In genomic region chr9:98424725-98425210, GRCm38 (mm10) we compare ENCODE assay signal across 8 mouse cellular contexts. TPM values are rescaled to one million over a fixed set of nuclear protein-coding genes. Genes with fewer than 3 reads are reported as not detected.
A peak's percentile ranks its signal among the peaks of the same experiment; 100 is the strongest.
DNase-seq lines count a peak whose midpoint lies in the region; ATAC-seq and TF ChIP-seq lines count a peak whose summit lies in the region.

No protein-coding gene starts in this region.

- peak overlapping the region; percentile 70 for H3K4me3 ChIP-seq in gastrocnemius, adult 2 months
- peak overlapping the region; percentile 50 for H3K4me3 ChIP-seq in hindbrain, embryonic 15.5 days
- H3K4me3 ChIP-seq in liver, embryonic 12.5 days, result peak overlapping the region; percentile 57

- H3K27me3 ChIP-seq in hindbrain, embryonic 15.5 days, result 0 out of 2 replicates have a peak, but pooled peaks cover 10% of the 10 kb centered on the region
- peaks cover 51% of the 10 kb centered on the region for H3K27me3 ChIP-seq in liver, embryonic 12.5 days (replicated peaks)

- H3K9me3 ChIP-seq in hindbrain, embryonic 15.5 days, result no peaks in the 10 kb centered on the region
- H3K9me3 ChIP-seq in liver, embryonic 12.5 days (replicated peaks), result no peaks in the 10 kb centered on the region

- peak; percentile 6 to 8 for DNase-seq in B cell, adult 2 months
- DNase-seq in adrenal gland, postnatal 25 days, result peak; percentile 32
- peak; percentile 58 for DNase-seq in gastrocnemius, adult 2 months
- DNase-seq in neural tube, embryonic 10.5 days (ENCODE audit: extremely low spot score, low spot score), result peak; percentile 85
- no peak for DNase-seq in frontal cortex, adult 2 months (ENCODE audit: extremely low spot score in 1 of 2, low spot score in 1 of 2)

- no peak; the same call in 1 of the 2 replicates for ATAC-seq in hindbrain, embryonic 15.5 days (ENCODE audit: low FRiP score, low read depth)
- peak; percentile 33; the same call in 1 of the 2 replicates for ATAC-seq in liver, embryonic 12.5 days
- no peak for ATAC-seq in erythroid progenitor cell, adult 5-6 weeks (replicated peaks; ENCODE audit: low FRiP score, poor library complexity, severe bottlenecking)

- H3K27ac ChIP-seq in gastrocnemius, adult 2 months, result peak overlapping the region; percentile 66
- H3K27ac ChIP-seq in hindbrain, embryonic 15.5 days (replicated peaks), result peak overlapping the region; percentile 57
- peak overlapping the region; percentile 45; the same call in 1 of the 2 replicates for H3K27ac ChIP-seq in liver, embryonic 12.5 days

- WGBS in hindbrain, embryonic 15.5 days, result under 1% methylated on average over 39 of the region's 42 CpGs
- WGBS in liver, embryonic 12.5 days (ENCODE audit: insufficient replicate concordance), result under 1% methylated on average over 40 of the region's 42 CpGs

- no peaks in the 10 kb centered on the region for H3K36me3 ChIP-seq in hindbrain, embryonic 15.5 days
- no peaks in the 10 kb centered on the region for H3K36me3 ChIP-seq in liver, embryonic 12.5 days

- intact Hi-C loops in gastrocnemius, adult 2 months (cut with DNase I), result no loop called here

- H3K9ac ChIP-seq in hindbrain, embryonic 15.5 days, result peak overlapping the region; percentile 47
- peak overlapping the region; percentile 55 for H3K9ac ChIP-seq in liver, embryonic 12.5 days

- peaks cover 38% of the 10 kb centered on the region for H3K4me1 ChIP-seq in hindbrain, embryonic 15.5 days (replicated peaks)
- peaks cover 51% of the 10 kb centered on the region for H3K4me1 ChIP-seq in liver, embryonic 12.5 days

- peak overlapping the region; percentile 89 for H3K4me2 ChIP-seq in hindbrain, embryonic 15.5 days
- H3K4me2 ChIP-seq in liver, embryonic 12.5 days, result peak overlapping the region; percentile 67

- no peak for TF ChIP-seq CTCF in gastrocnemius, adult 2 months (IDR thresholded peaks at IDR 0.05)

RNA-seq across cellular contexts. Expression of gene Rbp1, which starts 2.0 kb away (rescaled TPM):
- 2.5 and 5.2 TPM in 2 replicates for total RNA-seq in adrenal gland, postnatal 25 days (2021)
- 1 to 10 TPM; 1.3 to 2.7 TPM for total RNA-seq in gastrocnemius, adult 2 months (2021)
- polyA plus RNA-seq in hindbrain, embryonic 15.5 days (2015; fragmentation: Nextera tagmentation; extraction: Ambion mirVana), result 45.7 and 46.8 TPM in 2 replicates
- 36.1 and 37.0 TPM in 2 replicates for polyA plus RNA-seq in liver, embryonic 12.5 days (2016; fragmentation: Nextera tagmentation; extraction: Ambion mirVana)
- polyA plus RNA-seq in frontal cortex, adult 2 months (2012; rRNA removed), result 20.5 and 22.1 TPM in 2 replicates
- 2.9 TPM in 1 of 2 replicates, not detected in the other for total RNA-seq in erythroid progenitor cell, adult 5-6 weeks (2015; ENCODE audit: low replicate concordance)
- total RNA-seq in erythroid progenitor cell, adult 5-6 weeks (2017; ENCODE audit: low replicate concordance), result 1.2 and 2.0 TPM in 2 replicates

Comparison
In these comparisons a context has a peak if more than half of its experiments do, and no peak if none do; other contexts are left out.
1. DNase-seq: peak in B cell, adult 2 months (2 of 2), adrenal gland, postnatal 25 days (single experiment), gastrocnemius, adult 2 months (single experiment) and neural tube, embryonic 10.5 days (single experiment); none in frontal cortex, adult 2 months (0 of 2).
2. Peak in every context shown above with its lines, with median percentiles within 50 percentile points of each other: H3K27ac ChIP-seq and H3K4me3 ChIP-seq.